Mouse (Mus musculus): ENCODE measurements around the gene Rora.

Rora gene

GRCm38 (mm10) chr9:69297766-69298375, 644.3 kb downstream of the Rora start:
- no peak for DNase-seq

GRCm38 (mm10) chr9:69298566-69299335, 645.2 kb downstream of the Rora start:
- no peak for DNase-seq

- no peak for DNase-seq
Observed at GRCm38 (mm10) chr9:69299484-69299883, 645.9 kb downstream of the Rora start.

- DNase-seq = no peak
Observed at GRCm38 (mm10) chr9:69300296-69300695, 646.7 kb downstream of the Rora start.

- DNase-seq = no peak
Observed at GRCm38 (mm10) chr9:69301445-69301844, 647.9 kb downstream of the Rora start.

- no peak for DNase-seq
Observed at GRCm38 (mm10) chr9:69301955-69302354, 648.4 kb downstream of the Rora start.

- no peak for DNase-seq
Observed at GRCm38 (mm10) chr9:69302846-69303245, 649.3 kb downstream of the Rora start.

GRCm38 (mm10) chr9:69303346-69303944, 649.9 kb downstream of the Rora start:
- no peak for DNase-seq

- DNase-seq = no peak
Observed at GRCm38 (mm10) chr9:69303962-69304361, 650.4 kb downstream of the Rora start.

- no peak for DNase-seq
Observed at GRCm38 (mm10) chr9:69304492-69304891, 650.9 kb downstream of the Rora start.

- no peak for DNase-seq
Observed at GRCm38 (mm10) chr9:69304991-69305390, 651.4 kb downstream of the Rora start.

GRCm38 (mm10) chr9:69306734-69307528, 653.3 kb downstream of the Rora start:
- DNase-seq = no peak

GRCm38 (mm10) chr9:69307974-69308373, 654.4 kb downstream of the Rora start:
- no peak for DNase-seq

- DNase-seq = no peak
Observed at GRCm38 (mm10) chr9:69310524-69310923, 656.9 kb downstream of the Rora start.

- DNase-seq = no peak
Observed at GRCm38 (mm10) chr9:69313297-69313696, 659.7 kb downstream of the Rora start.

- DNase-seq = no peak
Observed at GRCm38 (mm10) chr9:69314451-69315210, 661.0 kb downstream of the Rora start.

GRCm38 (mm10) chr9:69317527-69318115, 664.0 kb downstream of the Rora start:
- DNase-seq = no peak

GRCm38 (mm10) chr9:69319434-69319833, 665.8 kb downstream of the Rora start:
- no peak for DNase-seq

GRCm38 (mm10) chr9:69319913-69320634, 666.5 kb downstream of the Rora start:
- no peak for DNase-seq

GRCm38 (mm10) chr9:69320635-69321027, 667.0 kb downstream of the Rora start:
- DNase-seq = no peak

- DNase-seq = no peak
Observed at GRCm38 (mm10) chr9:69321956-69322355, 668.4 kb downstream of the Rora start.

All from cerebellum, adult 11 months (tissue).